Mouse (Mus musculus): ENCODE results near the gene Trip6.

GRCm38 (mm10) chr5:137343869-137344268 lies 29.7 kb upstream of the Trip6 start:
- peak; percentile 48 for TF ChIP-seq CTCF (IDR thresholded peaks at IDR 0.05; ENCODE audit: low read depth)
- no peak for TF ChIP-seq EP300 (optimal IDR thresholded peaks at IDR 0.05)

Data from stomach, postnatal 0 days (tissue).